8 mouse cellular contexts compared by ENCODE assay signal in the genomic region with DNA sequence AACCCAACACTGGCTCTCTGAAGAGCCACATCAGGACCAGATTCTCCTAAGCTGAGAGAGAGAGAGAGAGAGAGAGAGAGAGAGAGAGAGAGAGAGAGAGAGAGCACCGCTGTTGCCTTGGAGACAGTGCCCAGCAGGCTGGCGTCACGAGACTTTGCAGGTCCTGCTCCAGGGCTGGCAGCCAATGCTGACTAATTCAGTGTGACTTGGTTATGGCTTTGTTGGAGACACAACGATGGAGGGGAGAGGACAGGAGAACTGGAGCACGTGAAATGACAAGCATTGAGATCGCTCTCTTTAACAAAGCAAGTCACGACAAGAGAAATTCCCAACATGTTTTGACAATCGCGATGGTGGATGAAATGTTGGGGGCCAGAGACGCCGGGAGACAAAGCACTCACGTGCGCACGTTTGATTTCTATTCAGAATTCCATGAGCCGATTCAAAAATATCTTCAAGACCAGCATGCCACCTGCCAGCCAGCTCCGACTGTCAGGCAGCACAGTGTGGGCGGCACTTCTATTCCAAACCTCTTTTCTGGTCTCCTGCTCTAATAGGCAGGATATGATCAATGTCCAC. TPM values are rescaled to one million over a fixed set of nuclear protein-coding genes. Genes with fewer than 3 reads are reported as not detected.
DNase-seq lines count a peak whose midpoint lies in the region; ATAC-seq lines count a peak whose summit lies in the region.

No protein-coding gene starts in this region.

- H3K27ac ChIP-seq in forebrain, embryonic 10.5 days, result peak overlapping the region; percentile 67
- peak overlapping the region; percentile 90 for H3K27ac ChIP-seq in midbrain, embryonic 14.5 days (replicated peaks; ENCODE audit: low read depth, low read length)

- H3K9me3 ChIP-seq in forebrain, embryonic 10.5 days, result no peaks in the 10 kb centered on the region
- H3K9me3 ChIP-seq in midbrain, embryonic 14.5 days (ENCODE audit: control insufficient read depth, low read length), result no peaks in the 10 kb centered on the region

- H3K4me1 ChIP-seq in forebrain, embryonic 10.5 days, result peaks cover 45% of the 10 kb centered on the region
- peaks cover 24% of the 10 kb centered on the region for H3K4me1 ChIP-seq in midbrain, embryonic 14.5 days (ENCODE audit: control insufficient read depth, insufficient read depth, low read length)

- H3K9ac ChIP-seq in midbrain, embryonic 14.5 days (replicated peaks; ENCODE audit: low read length), result peak overlapping the region; percentile 55

- no peak overlapping the region; the same call in 1 of the 2 replicates for H3K4me3 ChIP-seq in forebrain, embryonic 10.5 days
- peak overlapping the region; percentile 28 for H3K4me3 ChIP-seq in midbrain, embryonic 14.5 days (replicated peaks; ENCODE audit: low read depth, low read length)

- peak; percentile 46 for DNase-seq in 3134 (ENCODE audit: extremely low read depth, insufficient read length, low spot score)
- peak; percentile 79 for DNase-seq in adrenal gland, postnatal 25 days
- DNase-seq in forebrain, embryonic 10.5 days (ENCODE audit: extremely low spot score, low spot score), result peak; percentile 42
- peak; percentile 82 for DNase-seq in heart, postnatal 4 days
- peak; percentile 72 to 77 for DNase-seq in layer of hippocampus, postnatal 36 days
- peak; percentile 94 for DNase-seq in midbrain, embryonic 14.5 days
- peak; percentile 66 for DNase-seq in urinary bladder, postnatal 14 days (ENCODE audit: low spot score)

- H3K36me3 ChIP-seq in forebrain, embryonic 10.5 days (replicated peaks), result no peaks in the 10 kb centered on the region
- no peaks in the 10 kb centered on the region for H3K36me3 ChIP-seq in midbrain, embryonic 14.5 days (ENCODE audit: control insufficient read depth, insufficient read depth, low read length)

- H3K4me2 ChIP-seq in midbrain, embryonic 14.5 days (ENCODE audit: low read length), result peak overlapping the region; percentile 59

- H3K27me3 ChIP-seq in forebrain, embryonic 10.5 days (ENCODE audit: poor library complexity, severe bottlenecking), result peaks cover 18% of the 10 kb centered on the region
- H3K27me3 ChIP-seq in midbrain, embryonic 14.5 days (ENCODE audit: control insufficient read depth, insufficient read depth, low read length), result peaks cover 5% of the 10 kb centered on the region; the same call in 1 of the 2 replicates

- WGBS in forebrain, embryonic 10.5 days, result 54% methylated on average over 17 of the region's 17 CpGs
- 4% methylated on average over 17 of the region's 17 CpGs for WGBS in midbrain, embryonic 14.5 days

- peak; percentile 91 for ATAC-seq in midbrain, embryonic 14.5 days (ENCODE audit: low FRiP score, low TSS enrichment)
- ATAC-seq in megakaryocyte progenitor cell, adult 5-6 weeks (replicated peaks; ENCODE audit: poor library complexity), result no peak

RNA-seq across cellular contexts. Expression of a gene that starts 17.4 kb away (rescaled TPM):
- total RNA-seq in adrenal gland, postnatal 25 days (2021), result 8.6 and 9.7 TPM in 2 replicates
- 111 and 113 TPM in 2 replicates for polyA plus RNA-seq in forebrain, embryonic 10.5 days (2016; fragmentation: Nextera tagmentation; extraction: Ambion mirVana)
- total RNA-seq in heart, postnatal 4 days (2021), result 10 to 100 TPM in 1 of 2 experiments, 1 to 10 TPM in 1; 9.5 to 11.6 TPM
- total RNA-seq in layer of hippocampus, postnatal 36 days (2021), result 1 to 10 TPM; 9.4 to 9.5 TPM
- 34.1 TPM in 2 replicates for polyA plus RNA-seq in midbrain, embryonic 14.5 days (2014; fragmentation: Nextera tagmentation; extraction: Ambion mirVana)
- 76.3 and 83.9 TPM in 2 replicates for total RNA-seq in megakaryocyte progenitor cell, adult 5-6 weeks (2015)
- total RNA-seq in megakaryocyte progenitor cell, adult 5-6 weeks (2017), result 49.4 and 49.8 TPM in 2 replicates

RNA-seq across cellular contexts. Expression of a gene that starts 28.2 kb away (rescaled TPM):
- 391 and 677 TPM in 2 replicates for total RNA-seq in adrenal gland, postnatal 25 days (2021)
- 2.4 and 2.6 TPM in 2 replicates for polyA plus RNA-seq in forebrain, embryonic 10.5 days (2016; fragmentation: Nextera tagmentation; extraction: Ambion mirVana)
- total RNA-seq in heart, postnatal 4 days (2021), result 10 to 100 TPM; 24.0 to 25.1 TPM
- total RNA-seq in layer of hippocampus, postnatal 36 days (2021), result under 1 TPM in 1 of 2 experiments, not detected in 1; 0.38 TPM
- polyA plus RNA-seq in midbrain, embryonic 14.5 days (2014; fragmentation: Nextera tagmentation; extraction: Ambion mirVana), result not detected in 2 replicates
- 0.22 TPM in 1 of 2 replicates, not detected in the other for total RNA-seq in megakaryocyte progenitor cell, adult 5-6 weeks (2015)
- not detected in 2 replicates for total RNA-seq in megakaryocyte progenitor cell, adult 5-6 weeks (2017)

Comparison
In these comparisons a context has a peak if more than half of its experiments do, and no peak if none do; other contexts are left out.
1. DNase-seq: peak in every context shown above with its lines; median percentile 94 in midbrain, embryonic 14.5 days; 82 in heart, postnatal 4 days; 79 in adrenal gland, postnatal 25 days; 74 in layer of hippocampus, postnatal 36 days; 66 in urinary bladder, postnatal 14 days; 46 in 3134; 42 in forebrain, embryonic 10.5 days.
2. RNA of a gene that starts 28.2 kb away (total RNA-seq): 391 to 677 TPM in adrenal gland, postnatal 25 days and 24.0 to 25.1 TPM in heart, postnatal 4 days; 0.38 TPM in layer of hippocampus, postnatal 36 days and 0.22 TPM in megakaryocyte progenitor cell, adult 5-6 weeks; every median in the first group is over 10 times any median in the second.